Mouse (Mus musculus): Measurements from ENCODE around the gene Clca1.
"Not testable (repeated sequence)": the region's sequence is repeated elsewhere in the genome, so short reads cannot be mapped to it uniquely, and the experiment has no call there.

Clca1 gene

GRCm38 (mm10) chr3:145032676-145033075, at the start of gene Clca1:
Gene Clca1 (minus strand): TSS chr3:145032776.
- no peak for DNase-seq (ENCODE audit: low spot score)

GRCm38 (mm10) chr3:145080904-145081303, 48.3 kb upstream of the Clca1 start:
- no peak for DNase-seq (ENCODE audit: low spot score)

GRCm38 (mm10) chr3:145078405-145078804, 45.8 kb upstream of the Clca1 start:
- DNase-seq (ENCODE audit: low spot score) = no peak

GRCm38 (mm10) chr3:145072339-145072738, 39.8 kb upstream of the Clca1 start:
- DNase-seq (ENCODE audit: low spot score) = no peak

GRCm38 (mm10) chr3:145068964-145069363, 36.4 kb upstream of the Clca1 start:
- DNase-seq (ENCODE audit: low spot score) = no peak

- not testable (repeated sequence) for DNase-seq (ENCODE audit: low spot score)
Measured at GRCm38 (mm10) chr3:145055138-145055537, 22.6 kb upstream of the Clca1 start.

GRCm38 (mm10) chr3:145049820-145050219, 17.2 kb upstream of the Clca1 start:
- DNase-seq (ENCODE audit: low spot score) = no peak

GRCm38 (mm10) chr3:145038813-145039212, 6.2 kb upstream of the Clca1 start:
- DNase-seq (ENCODE audit: low spot score) = no peak

GRCm38 (mm10) chr3:145028036-145028435, 4.5 kb downstream of the Clca1 start:
- no peak for DNase-seq (ENCODE audit: low spot score)

- no peak for DNase-seq (ENCODE audit: low spot score)
Measured at GRCm38 (mm10) chr3:145026750-145027149, 5.8 kb downstream of the Clca1 start.

- no peak for DNase-seq (ENCODE audit: low spot score)
Measured at GRCm38 (mm10) chr3:145017807-145018206, 14.8 kb downstream of the Clca1 start.

GRCm38 (mm10) chr3:145004422-145004821, 28.2 kb downstream of the Clca1 start:
- no peak for DNase-seq (ENCODE audit: low spot score)

- DNase-seq (ENCODE audit: low spot score) = no peak
Measured at GRCm38 (mm10) chr3:145000912-145001311, 31.7 kb downstream of the Clca1 start.

- no peak for DNase-seq (ENCODE audit: low spot score)
Measured at GRCm38 (mm10) chr3:144993055-144993454, 39.5 kb downstream of the Clca1 start.

GRCm38 (mm10) chr3:144992618-144993017, 40.0 kb downstream of the Clca1 start:
- no peak for DNase-seq (ENCODE audit: low spot score)

- DNase-seq (ENCODE audit: low spot score) = no peak
Measured at GRCm38 (mm10) chr3:144985890-144986289, 46.7 kb downstream of the Clca1 start.

GRCm38 (mm10) chr3:144980551-144980950, 52.0 kb downstream of the Clca1 start:
- DNase-seq (ENCODE audit: low spot score) = no peak

GRCm38 (mm10) chr3:144977631-144978030, 54.9 kb downstream of the Clca1 start:
- no peak for DNase-seq (ENCODE audit: low spot score)

GRCm38 (mm10) chr3:144976091-144976490, 56.5 kb downstream of the Clca1 start:
- DNase-seq (ENCODE audit: low spot score) = no peak

- no peak for DNase-seq (ENCODE audit: low spot score)
Measured at GRCm38 (mm10) chr3:144974945-144975344, 57.6 kb downstream of the Clca1 start, which contains the start of gene Clca4a. Gene Clca4a (minus strand): TSS chr3:144975045.

GRCm38 (mm10) chr3:144971553-144972270, 60.9 kb downstream of the Clca1 start:
- no peak for DNase-seq (ENCODE audit: low spot score)

GRCm38 (mm10) chr3:144969755-144970154, 62.8 kb downstream of the Clca1 start:
- no peak for DNase-seq (ENCODE audit: low spot score)

GRCm38 (mm10) chr3:144966074-144966473, 66.5 kb downstream of the Clca1 start:
- DNase-seq (ENCODE audit: low spot score) = no peak
